Mouse (Mus musculus) kidney, postnatal 36 days (tissue): ENCODE data around the gene Dis3l2.
A peak's percentile ranks its signal among the peaks of the same experiment; 100 is the strongest.

Experiments used
- DNase-seq, 2 experiments: peaks; one replicate each; pipeline ENCODE4 v3.0.0; 2021 to 2022; ENCODE audit warnings: mixed read lengths in 2 of 2

Gene Dis3l2

GRCm38 (mm10) chr1:87086964-87087363 is 383.4 kb downstream of the Dis3l2 start:
- no peak for DNase-seq

- no peak for DNase-seq
These were observed 385.6 kb downstream of the Dis3l2 start for GRCm38 (mm10) chr1:87089251-87089650.

GRCm38 (mm10) chr1:87089828-87090227 is 386.2 kb downstream of the Dis3l2 start, which contains the start of gene Alppl2:
Alppl2 (minus strand) TSS chr1:87089928.
- no peak for DNase-seq

DNA sequence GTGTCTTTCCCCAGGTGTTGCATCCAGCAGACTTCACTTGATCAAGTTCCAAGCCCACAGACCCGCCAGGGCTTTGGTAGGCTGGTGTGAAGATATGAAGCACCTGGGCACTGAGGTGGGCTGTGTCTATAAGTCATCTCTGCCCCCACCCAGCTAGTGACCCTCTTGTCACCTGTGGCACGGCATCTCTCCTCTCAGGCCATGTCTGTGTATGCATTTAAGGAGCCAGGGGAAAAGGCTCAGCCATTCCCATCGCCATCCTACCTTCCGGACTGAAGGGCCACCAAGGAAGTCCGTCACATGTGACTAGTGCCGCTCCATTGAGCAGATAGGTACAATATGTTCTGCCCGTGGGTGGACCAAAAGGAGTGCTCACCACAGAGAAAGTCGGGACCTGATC is 392.0 kb downstream of the Dis3l2 start:
- DNase-seq: no peak

GRCm38 (mm10) chr1:87098358-87098975 is 394.9 kb downstream of the Dis3l2 start:
- DNase-seq: peak; percentile 55 to 88
